Mouse (Mus musculus) thymus, postnatal 4 days (tissue): ENCODE results near the gene Sphk2.
"Not testable (repeated sequence)": the region's sequence is repeated elsewhere in the genome, so short reads cannot be mapped to it uniquely, and the experiment has no call there.

Experiments used
- DNase-seq: peaks from one replicate; pipeline ENCODE4 v3.0.0; 2021

Gene Sphk2

DNA sequence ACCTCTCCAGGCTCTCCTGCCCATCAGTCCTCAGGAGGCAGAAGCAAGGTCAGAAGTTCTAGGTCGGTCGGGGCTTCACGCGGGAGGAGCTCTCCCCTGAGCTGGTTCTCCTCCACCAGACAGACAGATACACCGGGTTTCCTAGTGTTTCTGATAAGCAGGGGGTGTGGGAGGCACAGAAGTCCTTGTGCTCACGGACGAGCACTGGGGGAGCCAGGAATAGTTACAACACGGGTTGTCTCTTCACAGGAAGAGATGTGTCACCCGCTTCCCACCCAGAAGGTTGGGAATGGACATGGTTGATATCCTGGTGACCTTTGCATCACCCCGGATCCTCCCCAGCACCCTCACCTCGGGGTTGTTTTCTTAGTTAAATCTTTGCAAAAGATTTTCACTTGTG is 28.0 kb downstream of the Sphk2 start:
- DNase-seq: no peak

DNA sequence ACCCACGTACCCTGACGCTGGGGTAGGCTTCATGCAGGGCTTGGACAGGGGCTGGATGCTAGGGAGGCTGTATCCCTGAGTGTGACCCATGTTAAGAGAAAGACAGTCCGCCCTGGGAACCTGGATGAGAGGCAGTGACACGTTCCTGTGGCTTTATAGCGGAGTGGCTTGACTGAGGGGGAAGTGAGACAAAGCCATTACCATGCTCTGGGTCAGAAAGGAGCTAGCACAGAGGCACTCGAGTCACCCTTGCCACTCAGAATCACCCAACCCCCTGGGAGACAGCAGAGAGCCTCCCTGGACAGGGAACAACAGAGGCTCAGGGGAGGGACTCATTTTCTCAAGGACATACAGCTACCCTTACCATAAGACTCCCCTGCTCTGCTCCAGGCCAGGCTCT is 28.7 kb downstream of the Sphk2 start:
- no peak for DNase-seq

GRCm38 (mm10) chr7:45686841-45687240 is 31.0 kb downstream of the Sphk2 start:
- no peak for DNase-seq

DNA sequence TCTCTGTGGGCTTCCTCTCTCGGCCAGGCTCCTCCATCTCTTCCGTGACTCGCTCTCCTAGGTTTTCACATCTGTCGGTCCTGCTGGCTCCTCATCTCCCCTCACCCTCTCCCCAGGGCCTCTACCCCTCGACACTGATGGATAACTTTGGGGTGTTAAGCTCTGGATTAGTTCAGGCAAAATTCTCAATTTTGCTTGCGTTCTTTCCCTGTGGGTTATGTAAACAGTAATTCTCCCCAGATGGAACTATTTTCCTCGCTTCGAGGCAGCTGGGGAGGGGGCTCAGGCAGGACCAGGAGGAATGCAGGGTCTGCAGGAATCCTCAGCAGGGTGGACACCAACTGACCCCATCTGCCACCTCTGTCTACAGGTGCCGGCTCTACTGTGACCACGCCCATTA is 32.0 kb downstream of the Sphk2 start:
- no peak for DNase-seq

GRCm38 (mm10) chr7:45683396-45684050 is 34.3 kb downstream of the Sphk2 start, which contains the start of gene Ntn5:
Ntn5 (plus strand) TSS chr7:45684022.
- peak; percentile 57 for DNase-seq

GRCm38 (mm10) chr7:45682144-45683126 is 35.4 kb downstream of the Sphk2 start:
- peak; percentile 95 for DNase-seq

GRCm38 (mm10) chr7:45681046-45681736 is 36.6 kb downstream of the Sphk2 start:
- peak; percentile 32 for DNase-seq

DNA sequence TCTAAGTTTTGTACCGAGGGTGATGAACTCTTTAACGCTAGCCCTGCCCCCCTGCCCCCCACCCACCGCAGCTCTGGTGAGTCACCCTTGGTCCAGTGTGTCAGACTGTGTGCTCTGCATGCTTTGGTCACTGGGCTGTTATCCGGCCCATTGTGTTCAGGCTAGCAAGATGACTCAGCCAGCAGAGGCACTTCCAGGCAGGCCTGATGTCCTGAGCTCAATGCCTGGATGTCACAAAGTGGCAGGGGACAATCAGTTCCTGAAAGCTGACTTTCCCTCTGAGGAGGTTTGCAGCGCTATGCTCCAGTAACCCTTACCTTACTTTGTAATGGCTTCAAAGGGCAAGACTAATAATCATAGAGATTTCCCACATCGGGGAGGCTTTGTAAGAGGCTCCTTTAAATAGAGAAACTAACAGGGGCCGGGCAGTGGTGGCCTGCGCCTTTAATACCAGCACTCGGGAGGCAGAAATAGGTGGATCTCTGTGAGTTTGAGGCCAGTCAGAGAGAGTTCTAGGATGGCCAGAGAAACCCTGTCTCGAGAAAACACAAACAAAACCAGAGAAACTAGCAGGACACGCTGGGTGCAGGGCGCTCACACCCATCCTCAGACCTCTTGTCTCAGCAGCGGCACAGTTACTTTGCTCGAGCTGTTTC is 37.7 kb downstream of the Sphk2 start:
- no peak for DNase-seq

DNA sequence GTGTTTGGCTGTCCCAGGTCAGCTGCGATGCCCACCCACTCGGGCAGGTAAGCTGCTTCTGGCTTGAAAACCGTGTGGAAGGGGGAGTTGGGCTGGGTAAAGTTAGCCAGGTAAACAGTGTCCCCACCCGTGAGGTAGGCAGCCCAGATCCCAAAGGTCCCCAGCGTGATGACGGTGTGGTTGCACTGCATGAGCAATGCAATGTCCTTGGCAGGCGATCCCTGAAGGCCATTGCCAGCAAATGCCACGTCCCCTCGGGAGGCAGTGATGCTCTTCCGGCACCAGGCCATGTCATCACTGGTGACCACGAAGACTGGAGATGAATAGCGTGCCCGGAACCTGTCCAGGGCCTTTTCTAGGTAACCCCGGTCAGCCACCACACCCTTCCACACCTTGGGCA is 39.3 kb downstream of the Sphk2 start:
- no peak for DNase-seq

DNA sequence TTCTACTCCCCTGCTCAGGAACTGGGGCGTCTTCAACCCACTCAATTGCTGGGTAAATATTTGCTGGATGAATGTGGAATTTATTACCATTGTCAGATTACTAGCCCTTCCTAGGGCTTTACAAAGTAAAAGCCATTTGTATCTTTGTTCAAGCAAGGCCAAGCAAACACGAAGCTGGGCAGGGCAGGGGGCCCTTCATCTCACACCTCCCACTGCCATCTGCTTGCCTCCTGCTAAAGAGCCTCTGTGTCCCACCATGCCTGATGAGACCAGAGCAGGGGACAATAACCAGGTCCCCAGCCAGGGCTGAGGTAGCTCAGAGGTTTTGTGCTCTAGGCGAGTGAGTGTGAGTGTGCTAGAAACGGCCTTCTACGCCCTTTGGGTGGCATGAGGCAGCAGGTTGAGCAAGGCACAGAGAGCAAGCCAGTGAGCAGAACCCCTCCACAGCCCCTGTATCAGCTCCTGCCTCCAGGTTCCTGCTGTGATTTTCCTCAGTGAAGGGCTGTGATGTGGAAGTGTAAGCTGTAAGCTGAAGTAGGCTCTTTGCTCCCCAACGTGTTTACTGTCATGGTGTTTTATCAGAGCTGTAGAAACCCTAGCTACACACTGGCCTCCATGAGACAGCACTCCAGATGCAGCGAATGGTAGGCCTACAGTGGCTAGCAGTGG is 40.0 kb downstream of the Sphk2 start:
- DNase-seq: no peak

GRCm38 (mm10) chr7:45668921-45669320 is 48.9 kb downstream of the Sphk2 start:
- DNase-seq: no peak

GRCm38 (mm10) chr7:45667761-45668160 is 50.0 kb downstream of the Sphk2 start:
- no peak for DNase-seq

DNA sequence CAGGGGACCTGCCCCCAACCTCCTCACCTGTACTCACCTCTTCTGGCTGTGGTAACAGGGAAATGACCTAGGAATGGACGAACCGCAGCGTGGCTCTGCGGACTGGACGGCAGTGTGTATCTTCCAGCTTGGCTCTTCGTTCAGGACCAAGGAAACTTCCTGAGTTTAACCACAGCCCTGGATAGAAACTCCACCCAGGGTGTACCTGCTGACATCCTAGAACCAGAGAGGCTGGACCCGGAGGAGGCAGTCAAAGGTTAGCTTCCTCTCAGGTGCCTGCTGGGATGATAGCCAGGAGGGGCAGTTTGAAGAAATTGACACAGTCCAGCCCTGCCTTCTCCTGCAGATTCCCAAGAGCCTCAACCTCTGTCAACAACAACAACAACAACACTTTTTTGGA is 51.6 kb downstream of the Sphk2 start, which contains the start of gene Fut2:
TSS of gene Fut2 (minus strand) at position 234 of the 400 bp plus-strand sequence.
- no peak for DNase-seq

DNA sequence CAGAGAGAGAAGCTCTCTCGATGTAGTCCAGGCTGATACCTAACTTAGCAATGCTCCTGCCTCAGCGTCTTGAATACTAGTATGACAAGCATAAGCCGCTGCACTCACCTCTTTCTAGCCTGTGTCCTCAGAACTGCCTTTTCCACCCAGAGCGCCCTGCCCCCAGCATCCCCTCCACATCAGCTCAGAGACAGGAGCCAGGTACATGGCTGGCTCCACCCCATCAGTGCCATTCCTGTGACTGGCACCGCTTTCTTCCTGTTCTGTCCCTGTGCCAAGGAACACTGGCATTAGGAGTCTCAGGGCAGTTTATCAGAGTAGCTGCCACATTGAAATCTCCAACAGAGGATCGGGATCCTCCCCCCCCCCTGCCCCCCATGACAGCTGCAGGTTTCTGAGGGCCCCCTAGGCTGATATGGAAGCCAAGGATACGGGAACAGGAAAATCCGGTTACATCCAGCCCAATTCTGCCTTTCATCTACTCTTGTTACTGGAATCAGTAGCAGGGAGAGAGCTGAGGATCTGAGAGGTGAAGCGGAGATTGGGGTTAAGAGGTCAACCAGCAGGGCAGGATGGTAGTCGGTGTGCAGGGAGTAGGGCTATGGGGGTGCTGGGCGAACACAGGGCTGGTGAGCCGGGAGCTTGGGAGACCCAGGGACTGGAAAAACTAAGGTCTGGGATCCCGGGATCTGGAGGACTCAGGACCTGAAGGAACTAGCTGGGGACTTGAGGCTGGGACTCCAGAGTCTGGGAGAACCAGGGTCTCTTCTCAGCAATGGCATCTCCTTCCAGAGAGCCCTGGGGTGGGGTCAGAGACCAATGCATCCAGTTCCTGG is 52.3 kb downstream of the Sphk2 start:
- no peak for DNase-seq

- not testable (repeated sequence) for DNase-seq
Observed at GRCm38 (mm10) chr7:45661702-45662101, 56.1 kb downstream of the Sphk2 start.

DNA sequence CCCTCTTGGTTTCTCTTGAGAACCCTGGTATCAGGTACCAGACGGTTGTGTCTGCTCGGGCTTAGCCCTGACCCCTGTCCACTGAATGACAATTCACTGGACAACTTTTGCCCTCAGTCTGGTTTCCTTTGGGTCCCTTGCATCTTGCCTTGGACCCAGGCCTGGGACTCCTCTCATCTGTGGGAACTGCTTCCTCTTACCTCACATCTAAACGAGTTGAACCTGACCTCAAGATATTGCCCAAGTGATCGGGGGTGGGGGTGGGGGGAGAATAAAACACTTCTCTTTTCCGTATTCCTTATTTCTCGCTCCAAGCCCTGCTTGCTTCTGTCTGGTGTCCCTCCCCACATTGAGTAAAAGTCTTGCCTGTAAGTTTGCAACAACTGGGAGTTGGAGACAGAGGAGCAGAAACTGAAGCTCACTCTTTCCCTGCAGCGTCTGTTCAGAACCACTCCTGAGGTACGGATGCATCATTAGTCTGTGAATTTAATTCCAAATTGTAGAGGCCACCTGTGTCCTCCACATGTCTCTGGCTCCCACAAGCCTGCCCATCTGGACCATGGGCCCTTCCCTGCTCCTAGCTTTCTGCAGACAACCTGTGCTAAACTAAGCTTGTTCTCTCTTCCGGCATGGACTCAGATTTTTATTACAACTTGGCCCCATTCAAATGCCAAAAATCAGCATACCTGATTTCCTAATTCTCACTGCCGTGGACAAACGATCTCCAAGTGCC is 56.9 kb downstream of the Sphk2 start:
- DNase-seq: no peak
